In genomic region chr5:146914088-146914766, GRCm38 (mm10) we compare ENCODE assay signal across 8 mouse cellular contexts. TPM values are rescaled to one million over a fixed set of nuclear protein-coding genes. Genes with fewer than 3 reads are reported as not detected.
A peak's percentile ranks its signal among the peaks of the same experiment; 100 is the strongest.
DNase-seq lines count a peak whose midpoint lies in the region; ATAC-seq and TF ChIP-seq lines count a peak whose summit lies in the region.

No protein-coding gene starts in this region.

- H3K9me3 ChIP-seq in liver, embryonic 11.5 days (ENCODE audit: control insufficient read depth, low read length) = no peaks in the 10 kb centered on the region

- DNase-seq in ovary, postnatal 14 days (ENCODE audit: low spot score) = peak; percentile 48
- no peak for DNase-seq in ovary, postnatal 10 days (ENCODE audit: low spot score)
- DNase-seq in c-Kit-positive CD71-positive TER-119-positive erythroid progenitor cells, embryonic 14.5 days (ENCODE audit: low spot score) = peak; percentile 38
- peak; percentile 33 to 45 for DNase-seq in kidney, adult 8-10 months
- no peak for DNase-seq in liver, embryonic 11.5 days (ENCODE audit: low spot score)
- peak; percentile 53 for DNase-seq in neural tube, embryonic 10.5 days (ENCODE audit: extremely low spot score, low spot score)
- DNase-seq in thymus, adult 2 months = peak; percentile 41

- H3K4me2 ChIP-seq in liver, embryonic 11.5 days = no peak overlapping the region

- H3K36me3 ChIP-seq in liver, embryonic 11.5 days (ENCODE audit: control insufficient read depth, insufficient read depth, low read length) = no peaks in the 10 kb centered on the region
- no peaks in the 10 kb centered on the region for H3K36me3 ChIP-seq in thymus, adult 2 months (ENCODE audit: control insufficient read depth, insufficient read depth, low read length)

- no peak overlapping the region for H3K9ac ChIP-seq in liver, embryonic 11.5 days (ENCODE audit: low read depth, low read length)

- no peak overlapping the region for H3K4me3 ChIP-seq in liver, embryonic 11.5 days (ENCODE audit: low read depth, low read length)
- H3K4me3 ChIP-seq in thymus, adult 2 months (ENCODE audit: control insufficient read depth, insufficient read depth, low read length) = no peak overlapping the region

- TF ChIP-seq CTCF in thymus, adult 2 months (IDR thresholded peaks at IDR 0.05; ENCODE audit: borderline replicate concordance, control insufficient read depth, extremely low read depth, insufficient read depth, low read length, poor library complexity) = peak; percentile 21; the same call in 1 of the 2 replicates

- peaks cover 2% of the 10 kb centered on the region; the same call in 1 of the 2 replicates for H3K4me1 ChIP-seq in liver, embryonic 11.5 days (replicated peaks; ENCODE audit: control insufficient read depth, insufficient read depth, low read length)
- H3K4me1 ChIP-seq in thymus, adult 2 months (replicated peaks; ENCODE audit: control insufficient read depth, insufficient read depth, low read length) = 0 out of 2 replicates have a peak, but pooled peaks cover 2% of the 10 kb centered on the region

- H3K27me3 ChIP-seq in liver, embryonic 11.5 days (replicated peaks; ENCODE audit: control insufficient read depth, insufficient read depth, low read length) = no peaks in the 10 kb centered on the region
- no peaks in the 10 kb centered on the region for H3K27me3 ChIP-seq in thymus, adult 2 months (ENCODE audit: control insufficient read depth, insufficient read depth, low read length)

- TF ChIP-seq POLR2A in thymus, adult 2 months (IDR thresholded peaks at IDR 0.05; ENCODE audit: control insufficient read depth, extremely low read depth, insufficient read depth, low read length, poor library complexity) = no peak

- H3K27ac ChIP-seq in liver, embryonic 11.5 days (ENCODE audit: low read depth, low read length) = no peak overlapping the region
- H3K27ac ChIP-seq in thymus, adult 2 months (ENCODE audit: control insufficient read depth, insufficient read depth, low read length) = no peak overlapping the region

- 23% methylated on average over 9 of the region's 9 CpGs for WGBS in liver, embryonic 11.5 days
- 27% methylated on average over 9 of the region's 9 CpGs for WGBS in thymus, adult 2 months

- ATAC-seq in frontal cortex, adult (ENCODE audit: low TSS enrichment) = peak; percentile 74; the same call in 1 of the 2 replicates
- ATAC-seq in liver, embryonic 11.5 days (replicated peaks; ENCODE audit: low FRiP score) = peak; percentile 56

RNA-seq across cellular contexts. Expression of gene Gtf3a, which starts 34.2 kb away (rescaled TPM):
- polyA plus RNA-seq in liver, embryonic 11.5 days (2014; fragmentation: Nextera tagmentation; extraction: Ambion mirVana) = 152 and 158 TPM in 2 replicates
- 85.9 and 108 TPM in 2 replicates for polyA plus RNA-seq in thymus, adult 2 months (2012; rRNA removed)

RNA-seq across cellular contexts. Expression of gene Mtif3, which starts 49.4 kb away (rescaled TPM):
- polyA plus RNA-seq in liver, embryonic 11.5 days (2014; fragmentation: Nextera tagmentation; extraction: Ambion mirVana) = 23.2 and 25.0 TPM in 2 replicates
- polyA plus RNA-seq in thymus, adult 2 months (2012; rRNA removed) = 10.7 and 13.0 TPM in 2 replicates

Comparison
In these comparisons a context has a peak if more than half of its experiments do, and no peak if none do; other contexts are left out.
1. DNase-seq: peak in ovary, postnatal 14 days (single experiment), c-Kit-positive CD71-positive TER-119-positive erythroid progenitor cells, embryonic 14.5 days (single experiment), kidney, adult 8-10 months (2 of 2), neural tube, embryonic 10.5 days (single experiment) and thymus, adult 2 months (single experiment); none in ovary, postnatal 10 days (single experiment) and liver, embryonic 11.5 days (single experiment).